Mouse (Mus musculus) left cerebral cortex, postnatal 25 days (tissue): ENCODE measurements around the gene Plvap. TPM values are rescaled to one million over a fixed set of nuclear protein-coding genes. Genes with fewer than 3 reads are reported as not detected.

Source experiments
- DNase-seq, 2 experiments: peaks; one replicate each; pipeline ENCODE4 v3.0.0; 2022; ENCODE audit warnings: low spot score in 2 of 2, mixed read lengths in 1 of 2
- intact Hi-C: fragments of 180-260 bp; cut with DNase I; formaldehyde crosslinking; loops from one replicate; pipeline ENCODE4 v1.15.1; 2025
- total RNA-seq, 2 experiments: library from RNA; stranded (reverse); gene quantifications; 2 replicates each; pipeline ENCODE4 v1.2.3; 2021

Plvap gene
- total RNA-seq, 2 experiments from 2014 or later, result 5.7 to 6.6 TPM

DNA sequence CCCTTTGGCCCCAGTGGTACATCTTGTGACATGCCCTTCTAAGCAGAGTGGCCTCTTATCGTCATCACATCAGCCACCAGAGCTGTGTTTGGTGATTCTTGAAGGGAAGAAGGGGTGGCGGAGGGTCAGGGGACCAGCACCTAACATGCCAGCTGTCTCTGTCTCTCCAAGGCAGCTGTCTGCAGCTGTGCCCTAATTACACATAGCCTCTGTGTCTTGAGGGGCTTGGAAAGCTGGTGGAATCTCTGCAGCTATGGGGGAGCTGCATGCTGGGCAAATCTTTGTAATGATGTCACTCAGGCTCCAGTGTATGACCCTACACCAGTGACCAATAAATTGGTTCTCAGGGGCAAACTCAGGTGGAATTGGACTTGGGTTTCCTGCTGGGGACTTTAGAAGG lies 58.9 kb downstream of the Plvap start:
- DNase-seq, result no peak

GRCm38 (mm10) chr8:71451777-71452176 lies 59.8 kb downstream of the Plvap start:
- intact Hi-C loops, result no loop called here
- no peak for DNase-seq

More for the DNA sequence above, 58.9 kb downstream of the Plvap start:
- intact Hi-C loops, result no loop called here

- intact Hi-C loops, result no loop called here
- DNase-seq, result no peak
Measured at GRCm38 (mm10) chr8:71451337-71451736, 60.2 kb downstream of the Plvap start.

Other genes starting within 250 kb of the Plvap start
- gene Myo9b, start 239.0 kb downstream of the Plvap start, total RNA-seq, result 10 to 100 TPM; 27.7 to 32.4 TPM
- 10 to 100 TPM; 10.9 to 14.7 TPM for gene Haus8, start 238.8 kb downstream of the Plvap start, total RNA-seq
- 100 to 1,000 TPM in 1 of 2 experiments, 10 to 100 TPM in 1; 95.9 to 102 TPM for gene Use1, start 144.9 kb downstream of the Plvap start, total RNA-seq
- 10 to 100 TPM; 14.8 to 18.6 TPM for gene Ocel1, start 140.5 kb downstream of the Plvap start, total RNA-seq
- 10 to 100 TPM; 37.6 to 43.0 TPM for gene Nr2f6, start 129.8 kb downstream of the Plvap start, total RNA-seq
- gene Ushbp1, start 116.0 kb downstream of the Plvap start, total RNA-seq, result 1 to 10 TPM; 4.9 to 5.0 TPM
- 100 to 1,000 TPM; 111 to 117 TPM for gene Babam1, start 114.9 kb downstream of the Plvap start, total RNA-seq
- gene Ankle1, start 105.7 kb downstream of the Plvap start, total RNA-seq, result under 1 TPM; 0.28 to 0.41 TPM
- 100 to 1,000 TPM; 299 to 324 TPM for gene Abhd8, start 48.1 kb downstream of the Plvap start, total RNA-seq
- gene Mrpl34, start 46.8 kb downstream of the Plvap start, total RNA-seq, result 10 to 100 TPM; 59.7 to 60.8 TPM
- 10 to 100 TPM; 80.9 to 84.8 TPM for gene Dda1, start 42.6 kb downstream of the Plvap start, total RNA-seq
- 10 to 100 TPM; 59.9 to 60.9 TPM for gene Ano8, start 25.8 kb downstream of the Plvap start, total RNA-seq
- gene Gtpbp3, start 23.6 kb downstream of the Plvap start, total RNA-seq, result 10 to 100 TPM; 28.6 to 33.2 TPM
- gene Ccdc194, start 14.0 kb upstream of the Plvap start, total RNA-seq, result not detected
- gene Bst2, start 25.7 kb upstream of the Plvap start, total RNA-seq, result 1 to 10 TPM; 2.3 to 4.3 TPM
- gene Mvb12a, start 31.2 kb upstream of the Plvap start, total RNA-seq, result 10 to 100 TPM; 31.7 to 33.7 TPM
- gene Tmem221, start 47.1 kb upstream of the Plvap start, total RNA-seq, result under 1 TPM in 1 of 2 experiments, not detected in 1; 0.21 TPM
- under 1 TPM in 1 of 2 experiments, not detected in 1; 0.16 TPM for gene Nxnl1, start 54.8 kb upstream of the Plvap start, total RNA-seq
- gene Slc27a1, start 57.1 kb upstream of the Plvap start, total RNA-seq, result 10 to 100 TPM; 90.0 to 92.8 TPM
- 10 to 100 TPM; 35.1 to 38.7 TPM for gene Pgls, start 80.4 kb upstream of the Plvap start, total RNA-seq
- 1 to 10 TPM; 3.6 to 4.2 TPM for gene Fam129c, start 85.9 kb upstream of the Plvap start, total RNA-seq
- gene Colgalt1, start 99.2 kb upstream of the Plvap start, total RNA-seq, result 10 to 100 TPM; 49.3 to 51.5 TPM
- gene Unc13a, start 160.0 kb upstream of the Plvap start, total RNA-seq, result 100 to 1,000 TPM; 318 to 327 TPM
- gene Jak3, start 164.5 kb upstream of the Plvap start, total RNA-seq, result 1 to 10 TPM; 3.9 to 4.8 TPM
- gene Insl3, start 177.5 kb upstream of the Plvap start, total RNA-seq, result 1 to 10 TPM; 1.3 to 1.5 TPM
- under 1 TPM; 0.34 to 0.53 TPM for gene B3gnt3, start 190.0 kb upstream of the Plvap start, total RNA-seq
- gene Fcho1, start 214.0 kb upstream of the Plvap start, total RNA-seq, result 100 to 1,000 TPM; 177 to 183 TPM